Comparison of ENCODE assay signal across 18 mouse cellular contexts in genomic region chr5:103939350-103939652, GRCm38 (mm10). TPM values are rescaled to one million over a fixed set of nuclear protein-coding genes. Genes with fewer than 3 reads are reported as not detected.
DNase-seq lines count a peak whose midpoint lies in the region; ATAC-seq and TF ChIP-seq lines count a peak whose summit lies in the region.
"Had no signal": no experiment of that assay in that cellular context is flagged by ENCODE, and none has a peak within 500 bp of the region (broad histone marks: within the 10 kb centered on the region; RNA-seq: fewer than 3 reads in every experiment).

No protein-coding gene starts in this region.

- 64% methylated on average over 7 of the region's 7 CpGs for WGBS in kidney, embryonic 14.5 days
- WGBS in forebrain, embryonic 15.5 days = 44% methylated on average over 7 of the region's 7 CpGs
- WGBS in hindbrain, postnatal 0 days = 35% methylated on average over 7 of the region's 7 CpGs
- WGBS in midbrain, embryonic 16.5 days = 45% methylated on average over 7 of the region's 7 CpGs

- no peaks in the 10 kb centered on the region for H3K9me3 ChIP-seq in kidney, embryonic 14.5 days (ENCODE audit: control insufficient read depth, low read length)
- H3K9me3 ChIP-seq in forebrain, embryonic 15.5 days = no peaks in the 10 kb centered on the region
- H3K9me3 ChIP-seq in hindbrain, postnatal 0 days (ENCODE audit: low read length) = no peaks in the 10 kb centered on the region
- no peaks in the 10 kb centered on the region for H3K9me3 ChIP-seq in midbrain, embryonic 16.5 days (replicated peaks; ENCODE audit: control insufficient read depth, low read length, poor library complexity, severe bottlenecking)
- H3K9me3 ChIP-seq: embryonic facial prominence, embryonic 15.5 days; heart, embryonic 12.5 days; hindbrain, embryonic 15.5 days; liver, embryonic 12.5 days; lung, embryonic 15.5 days had no signal

- no peak for TF ChIP-seq CTCF in hindbrain, postnatal 0 days (IDR thresholded peaks at IDR 0.05; ENCODE audit: low read depth)

- no peaks in the 10 kb centered on the region for H3K36me3 ChIP-seq in kidney, embryonic 14.5 days (ENCODE audit: control insufficient read depth, insufficient read depth, low read length)
- H3K36me3 ChIP-seq in forebrain, embryonic 15.5 days = no peaks in the 10 kb centered on the region
- H3K36me3 ChIP-seq in hindbrain, postnatal 0 days (ENCODE audit: insufficient read depth, low read length) = no peaks in the 10 kb centered on the region
- H3K36me3 ChIP-seq in midbrain, embryonic 16.5 days (ENCODE audit: control insufficient read depth, insufficient read depth, low read length) = no peaks in the 10 kb centered on the region
- H3K36me3 ChIP-seq: embryonic facial prominence, embryonic 15.5 days; heart, embryonic 12.5 days; hindbrain, embryonic 15.5 days; liver, embryonic 12.5 days; lung, embryonic 15.5 days had no signal

- H3K9ac ChIP-seq in kidney, embryonic 14.5 days (ENCODE audit: low read depth, low read length) = no peak overlapping the region
- H3K9ac ChIP-seq in forebrain, embryonic 15.5 days (replicated peaks) = no peak overlapping the region
- no peak overlapping the region for H3K9ac ChIP-seq in hindbrain, postnatal 0 days (replicated peaks; ENCODE audit: low read length)
- H3K9ac ChIP-seq in midbrain, embryonic 16.5 days (ENCODE audit: low read depth, low read length) = no peak overlapping the region
- H3K9ac ChIP-seq: embryonic facial prominence, embryonic 15.5 days; heart, embryonic 12.5 days; hindbrain, embryonic 15.5 days; liver, embryonic 12.5 days; lung, embryonic 15.5 days had no signal

- no peak overlapping the region for H3K4me3 ChIP-seq in kidney, embryonic 14.5 days (ENCODE audit: low read length)
- no peak overlapping the region for H3K4me3 ChIP-seq in forebrain, embryonic 15.5 days
- H3K4me3 ChIP-seq in hindbrain, postnatal 0 days (ENCODE audit: low read length) = no peak overlapping the region
- no peak overlapping the region for H3K4me3 ChIP-seq in midbrain, embryonic 16.5 days (ENCODE audit: low read depth, low read length)
- H3K4me3 ChIP-seq: embryonic facial prominence, embryonic 15.5 days; heart, embryonic 12.5 days; hindbrain, embryonic 15.5 days; liver, embryonic 12.5 days; lung, embryonic 15.5 days had no signal

- H3K4me2 ChIP-seq in kidney, embryonic 14.5 days (replicated peaks; ENCODE audit: low read depth, low read length) = no peak overlapping the region
- peak overlapping the region; percentile 17; the same call in 1 of the 2 replicates for H3K4me2 ChIP-seq in forebrain, embryonic 15.5 days (replicated peaks)
- peak overlapping the region; percentile 22 for H3K4me2 ChIP-seq in hindbrain, postnatal 0 days (ENCODE audit: low read depth, low read length)
- H3K4me2 ChIP-seq in midbrain, embryonic 16.5 days (ENCODE audit: low read length) = no peak overlapping the region
- H3K4me2 ChIP-seq: embryonic facial prominence, embryonic 15.5 days; heart, embryonic 12.5 days; hindbrain, embryonic 15.5 days; liver, embryonic 12.5 days; lung, embryonic 15.5 days had no signal

- H3K4me1 ChIP-seq in kidney, embryonic 14.5 days (ENCODE audit: control insufficient read depth, insufficient read depth, low read length) = no peaks in the 10 kb centered on the region
- H3K4me1 ChIP-seq in forebrain, embryonic 15.5 days = peaks cover 24% of the 10 kb centered on the region
- peaks cover 4% of the 10 kb centered on the region; the same call in 1 of the 2 replicates for H3K4me1 ChIP-seq in hindbrain, postnatal 0 days (ENCODE audit: insufficient read depth, low read length)
- peaks cover 9% of the 10 kb centered on the region; the same call in 1 of the 2 replicates for H3K4me1 ChIP-seq in midbrain, embryonic 16.5 days (ENCODE audit: control insufficient read depth, insufficient read depth, low read length)
- H3K4me1 ChIP-seq: liver, embryonic 12.5 days had no signal

- ATAC-seq in kidney, embryonic 14.5 days (ENCODE audit: low FRiP score, low TSS enrichment) = peak; percentile 47; the same call in 1 of the 2 replicates
- no peak; the same call in 1 of the 2 replicates for ATAC-seq in forebrain, embryonic 15.5 days (replicated peaks)
- no peak for ATAC-seq in hindbrain, postnatal 0 days
- peak; percentile 52; the same call in 1 of the 2 replicates for ATAC-seq in midbrain, embryonic 16.5 days
- ATAC-seq: liver, embryonic 12.5 days had no signal

- no peaks in the 10 kb centered on the region for H3K27me3 ChIP-seq in kidney, embryonic 14.5 days (ENCODE audit: control insufficient read depth, insufficient read depth, low read length)
- no peaks in the 10 kb centered on the region; the same call in 1 of the 2 replicates for H3K27me3 ChIP-seq in forebrain, embryonic 15.5 days
- peaks cover 13% of the 10 kb centered on the region; the same call in 1 of the 2 replicates for H3K27me3 ChIP-seq in hindbrain, postnatal 0 days (ENCODE audit: insufficient read depth, low read length)
- peaks cover 2% of the 10 kb centered on the region; the same call in 1 of the 2 replicates for H3K27me3 ChIP-seq in midbrain, embryonic 16.5 days (ENCODE audit: control insufficient read depth, insufficient read depth, low read depth, low read length)
- H3K27me3 ChIP-seq: embryonic facial prominence, embryonic 15.5 days; heart, embryonic 12.5 days; liver, embryonic 12.5 days had no signal

- no peak overlapping the region for H3K27ac ChIP-seq in kidney, embryonic 14.5 days (ENCODE audit: low read depth, low read length)
- H3K27ac ChIP-seq in forebrain, embryonic 15.5 days (replicated peaks) = peak overlapping the region; percentile 29
- H3K27ac ChIP-seq in hindbrain, postnatal 0 days = no peak overlapping the region
- no peak overlapping the region for H3K27ac ChIP-seq in midbrain, embryonic 16.5 days (ENCODE audit: low read length)
- H3K27ac ChIP-seq: embryonic facial prominence, embryonic 15.5 days; hindbrain, embryonic 15.5 days; liver, embryonic 12.5 days; lung, embryonic 15.5 days had no signal

- DNase-seq in kidney, adult 8-10 months = no peak
- DNase-seq in hindbrain, postnatal 0 days (ENCODE audit: low spot score) = no peak
- DNase-seq in lung, postnatal 25 days (ENCODE audit: low spot score) = no peak
- no peak for DNase-seq in cerebellum, adult 11 months
- DNase-seq in testis, postnatal 14 days (ENCODE audit: low spot score) = no peak
- DNase-seq: gastrocnemius, postnatal 25 days; kidney, postnatal 10 days had no signal

RNA-seq across cellular contexts. Expression of gene Klhl8, which starts 28.2 kb away (rescaled TPM):
- polyA plus RNA-seq in kidney, embryonic 14.5 days (2014; fragmentation: Nextera tagmentation; extraction: Ambion mirVana) = 6.8 and 13.3 TPM in 2 replicates
- 43.8 and 46.3 TPM in 2 replicates for polyA plus RNA-seq in forebrain, embryonic 15.5 days (2015; fragmentation: Nextera tagmentation; extraction: Ambion mirVana)
- total RNA-seq in hindbrain, postnatal 0 days (2014; rRNA removed) = 38.7 and 40.1 TPM in 2 replicates
- polyA plus RNA-seq in hindbrain, postnatal 0 days (2015; fragmentation: Nextera tagmentation; extraction: Ambion mirVana) = 32.0 and 33.4 TPM in 2 replicates
- 49.6 and 49.7 TPM in 2 replicates for polyA plus RNA-seq in midbrain, embryonic 16.5 days (2015; fragmentation: Nextera tagmentation; extraction: Ambion mirVana)

RNA-seq across cellular contexts. Expression of gene Hsd17b13, which starts 37.9 kb away (rescaled TPM):
- polyA plus RNA-seq in kidney, embryonic 14.5 days (2014; fragmentation: Nextera tagmentation; extraction: Ambion mirVana) = 0.23 TPM in 1 of 2 replicates, not detected in the other
- not detected in 2 replicates for polyA plus RNA-seq in forebrain, embryonic 15.5 days (2015; fragmentation: Nextera tagmentation; extraction: Ambion mirVana)
- total RNA-seq in hindbrain, postnatal 0 days (2014; rRNA removed) = not detected in 2 replicates
- polyA plus RNA-seq in hindbrain, postnatal 0 days (2015; fragmentation: Nextera tagmentation; extraction: Ambion mirVana) = not detected in 2 replicates
- not detected in 2 replicates for polyA plus RNA-seq in midbrain, embryonic 16.5 days (2015; fragmentation: Nextera tagmentation; extraction: Ambion mirVana)
- total RNA-seq: ES-E14; gastrocnemius, postnatal 25 days; layer of hippocampus, postnatal 14 days; megakaryocyte, adult 5-6 weeks had no signal
- polyA plus RNA-seq: heart, embryonic 12.5 days; hindbrain, embryonic 15.5 days had no signal

Comparison
In these comparisons a context has a peak if more than half of its experiments do, and no peak if none do; other contexts are left out.
1. ATAC-seq: peak in kidney, embryonic 14.5 days (single experiment) and midbrain, embryonic 16.5 days (single experiment); none in forebrain, embryonic 15.5 days (single experiment) and hindbrain, postnatal 0 days (single experiment).
2. H3K4me2 ChIP-seq: peak in forebrain, embryonic 15.5 days (single experiment) and hindbrain, postnatal 0 days (single experiment); none in kidney, embryonic 14.5 days (single experiment) and midbrain, embryonic 16.5 days (single experiment).